Mouse (Mus musculus) gastrocnemius, adult 18-20 months (tissue): ENCODE results near the gene Sec22a. TPM values are rescaled to one million over a fixed set of nuclear protein-coding genes. Genes with fewer than 3 reads are reported as not detected.

Experiments used
- total RNA-seq, 2 experiments: library from RNA; stranded (reverse); gene quantifications; 2 replicates each; pipeline ENCODE4 v1.2.3; 2021

Sec22a gene
- total RNA-seq, 2 experiments from 2014 or later, result 4.1 to 5.4 TPM

Other genes starting within 250 kb of the Sec22a start
- 1 to 10 TPM; 1.9 TPM for gene Adcy5, start 209.0 kb downstream of the Sec22a start, total RNA-seq
- gene Pdia5, start 127.0 kb upstream of the Sec22a start, total RNA-seq, result 1 to 10 TPM; 1.9 to 2.0 TPM
- gene Sema5b, start 177.2 kb upstream of the Sec22a start, total RNA-seq, result under 1 TPM; 0.23 to 0.24 TPM